Mouse (Mus musculus) liver, embryonic 14.5 days (tissue): Measurements from ENCODE around the gene Sox8. TPM values are rescaled to one million over a fixed set of nuclear protein-coding genes. Genes with fewer than 3 reads are reported as not detected.

Source experiments
- ATAC-seq: fragments of 200-750 bp; cut with Nextera tagmentation; 2 replicates; pipeline ENCODE4 v1.8.0; 2017; ENCODE audit warnings: moderate number of reproducible peaks, mild to moderate bottlenecking, moderate library complexity; ENCODE audit not compliant: insufficient read depth
- DNase-seq, 3 experiments: peaks; one replicate each; pipeline ENCODE4 v3.0.0-alpha.2; 2012 to 2013; ENCODE audit warnings: low read depth in 3 of 3, low spot score in 3 of 3
- H3K27ac ChIP-seq: fragments of 300-500 bp; sonication (generic); 2 replicates; pipeline ENCODE4 v1.5.1; 2014; ENCODE audit warnings: moderate library complexity, mild to moderate bottlenecking, control low read depth, inconsistent platforms
- H3K27me3 ChIP-seq: fragments of 300-500 bp; sonication (generic); 2 replicates; pipeline ENCODE4 v1.6.1; 2014; ENCODE audit warnings: mild to moderate bottlenecking, low read length, moderate library complexity; ENCODE audit not compliant: control insufficient read depth, insufficient read depth
- H3K36me3 ChIP-seq: fragments of 300-500 bp; sonication (generic); replicated peaks from 2 replicates; pipeline ENCODE4 v1.6.1; 2014; ENCODE audit warnings: low read depth; ENCODE audit not compliant: control insufficient read depth, insufficient read depth
- H3K4me1 ChIP-seq, 2 experiments: fragments of 200-500 bp in 1 of 2; fragments of 300-500 bp in 1 of 2; sonication (generic) in 1 of 2; replicated peaks; 2 replicates each; pipeline ENCODE4 v1.6.1; 2012 to 2014; ENCODE audit warnings: antibody characterized with exemption in 1 of 2, inconsistent platforms in 1 of 2, low read length in 1 of 2; ENCODE audit not compliant: control insufficient read depth in 2 of 2, insufficient read depth in 2 of 2
- H3K4me2 ChIP-seq: fragments of 300-500 bp; sonication (generic); 2 replicates; pipeline ENCODE4 v1.6.1; 2014; ENCODE audit warnings: low read depth, mild to moderate bottlenecking, control low read depth, moderate library complexity
- H3K4me3 ChIP-seq, 2 experiments: fragments of 200-500 bp in 1 of 2; fragments of 300-500 bp in 1 of 2; sonication (generic) in 1 of 2; 2 replicates each; pipeline ENCODE4 v1.5.1; 2012 to 2014; ENCODE audit warnings: low read depth in 2 of 2, low read length in 2 of 2, mild to moderate bottlenecking in 2 of 2, control low read depth in 1 of 2, inconsistent platforms in 1 of 2, moderate library complexity in 1 of 2; ENCODE audit not compliant: insufficient read depth in 1 of 2
- H3K9ac ChIP-seq: fragments of 300-500 bp; sonication (generic); replicated peaks from 2 replicates; pipeline ENCODE4 v1.6.1; 2014; ENCODE audit warnings: mild to moderate bottlenecking, control low read depth, moderate library complexity
- H3K9me3 ChIP-seq: fragments of 300-500 bp; sonication (generic); 2 replicates; pipeline ENCODE4 v1.6.1; 2016; ENCODE audit warnings: low read length, mixed read lengths; ENCODE audit not compliant: control insufficient read depth
- CTCF ChIP-seq: IDR thresholded peaks from 2 replicates; pipeline ENCODE4 v1.5.1; 2016; ENCODE audit warnings: antibody characterized with exemption, low read depth, control low read depth
- EP300 ChIP-seq: IDR thresholded peaks from 2 replicates; pipeline ENCODE4 v1.6.1; 2016; ENCODE audit warnings: antibody characterized with exemption, low read depth
- WGBS: fragments of 180-500 bp; shearing (Covaris S2); extraction: QIAGEN DNeasy Blood & Tissue Kit; methylation state at CpG from one replicate; pipeline ENCODE4 v1.1.7; 2014; ENCODE audit not compliant: insufficient replicate concordance; 5-methylcytosine and 5-hydroxymethylcytosine counted together
- polyA plus RNA-seq, 2 experiments: library from polyadenylated mRNA; depleted of rRNA in 1 of 2; stranded (reverse) in 1 of 2; unstranded in 1 of 2; fragments of >200 nt; fragmentation: Nextera tagmentation in 1 of 2; extraction: Ambion mirVana in 1 of 2; gene quantifications; 2 replicates each; pipeline versions ENCODE4 v1.2.1 to v1.2.3; 2012 to 2014

Gene Sox8
- polyA plus RNA-seq, 2 experiments = 0.11 TPM; not detected in 1

GRCm38 (mm10) chr17:25520492-25520891 is 50.0 kb downstream of the Sox8 start:
- no peak overlapping the region for H3K4me3 ChIP-seq
- H3K4me1 ChIP-seq = no peaks in the 10 kb centered on the region
- no peak overlapping the region for H3K27ac ChIP-seq
- no peak overlapping the region for H3K4me2 ChIP-seq
- H3K9ac ChIP-seq = no peak overlapping the region
- H3K27me3 ChIP-seq = no peaks in the 10 kb centered on the region
- H3K36me3 ChIP-seq = no peaks in the 10 kb centered on the region
- ATAC-seq = no peak
- TF ChIP-seq CTCF (no peak), EP300 (no peak)
- no peak for DNase-seq
- 33% methylated on average over 9 of the region's 9 CpGs for WGBS
- no peaks in the 10 kb centered on the region for H3K9me3 ChIP-seq

GRCm38 (mm10) chr17:25519511-25519910 is 51.0 kb downstream of the Sox8 start:
- no peak for ATAC-seq
- TF ChIP-seq EP300 (no peak), CTCF (no peak)

GRCm38 (mm10) chr17:25518144-25518543 is 52.3 kb downstream of the Sox8 start:
- Histone ChIP-seq H3K9ac (no peak overlapping the region), H3K9me3 (no peaks in the 10 kb centered on the region), H3K4me1 (no peaks in the 10 kb centered on the region), H3K4me3 (no peak overlapping the region), H3K27ac (no peak overlapping the region), H3K27me3 (no peaks in the 10 kb centered on the region), H3K36me3 (no peaks in the 10 kb centered on the region), H3K4me2 (no peak overlapping the region)
- ATAC-seq = no peak
- TF ChIP-seq EP300 (no peak), CTCF (no peak)
- no peak for DNase-seq
- 78% methylated on average over 17 of the region's 17 CpGs for WGBS

More at GRCm38 (mm10) chr17:25519511-25519910, 51.0 kb downstream of the Sox8 start:
- H3K4me2 ChIP-seq = no peak overlapping the region
- no peak overlapping the region for H3K9ac ChIP-seq
- H3K27ac ChIP-seq = no peak overlapping the region
- H3K9me3 ChIP-seq = no peaks in the 10 kb centered on the region
- H3K36me3 ChIP-seq = no peaks in the 10 kb centered on the region
- no peak overlapping the region for H3K4me3 ChIP-seq
- WGBS = 62% methylated on average over 5 of the region's 5 CpGs
- no peaks in the 10 kb centered on the region for H3K4me1 ChIP-seq
- DNase-seq = no peak
- no peaks in the 10 kb centered on the region for H3K27me3 ChIP-seq

GRCm38 (mm10) chr17:25516315-25516714 is 54.2 kb downstream of the Sox8 start:
- TF ChIP-seq CTCF (no peak), EP300 (no peak)
- H3K9me3 ChIP-seq = no peaks in the 10 kb centered on the region
- no peaks in the 10 kb centered on the region for H3K4me1 ChIP-seq
- ATAC-seq = no peak
- no peak for DNase-seq
- H3K27ac ChIP-seq = no peak overlapping the region
- WGBS = 14% methylated on average over 5 of the region's 5 CpGs
- no peak overlapping the region for H3K9ac ChIP-seq
- H3K4me3 ChIP-seq = no peak overlapping the region
- H3K36me3 ChIP-seq = no peaks in the 10 kb centered on the region
- H3K27me3 ChIP-seq = no peaks in the 10 kb centered on the region
- H3K4me2 ChIP-seq = no peak overlapping the region

Other genes starting within 250 kb of the Sox8 start
- gene Tpsab1, start 225.1 kb downstream of the Sox8 start, polyA plus RNA-seq (2012; rRNA removed) = not detected in 2 replicates
- not detected in 2 replicates for gene Tpsab1, start 225.1 kb downstream of the Sox8 start, polyA plus RNA-seq (2014; fragmentation: Nextera tagmentation; extraction: Ambion mirVana)
- 0.11 and 0.12 TPM in 2 replicates for gene Tpsb2, start 204.4 kb downstream of the Sox8 start, polyA plus RNA-seq (2012; rRNA removed)
- gene Tpsb2, start 204.4 kb downstream of the Sox8 start, polyA plus RNA-seq (2014; fragmentation: Nextera tagmentation; extraction: Ambion mirVana) = 0.44 TPM in 1 of 2 replicates, not detected in the other
- 0.51 and 0.93 TPM in 2 replicates for gene Tpsg1, start 201.4 kb downstream of the Sox8 start, polyA plus RNA-seq (2012; rRNA removed)
- gene Tpsg1, start 201.4 kb downstream of the Sox8 start, polyA plus RNA-seq (2014; fragmentation: Nextera tagmentation; extraction: Ambion mirVana) = 0.49 and 0.53 TPM in 2 replicates
- gene Cacna1h, start 136.9 kb downstream of the Sox8 start, polyA plus RNA-seq (2012; rRNA removed) = 1.2 and 1.3 TPM in 2 replicates
- gene Cacna1h, start 136.9 kb downstream of the Sox8 start, polyA plus RNA-seq (2014; fragmentation: Nextera tagmentation; extraction: Ambion mirVana) = 0.13 and 0.50 TPM in 2 replicates
- gene Tekt4, start 116.1 kb downstream of the Sox8 start, polyA plus RNA-seq (2012; rRNA removed) = 0.07 TPM in 1 of 2 replicates, not detected in the other
- 0.13 TPM in 1 of 2 replicates, not detected in the other for gene Tekt4, start 116.1 kb downstream of the Sox8 start, polyA plus RNA-seq (2014; fragmentation: Nextera tagmentation; extraction: Ambion mirVana)
- gene Sstr5, start 73.4 kb downstream of the Sox8 start, polyA plus RNA-seq (2012; rRNA removed) = 0.01 TPM in 1 of 2 replicates, not detected in the other
- not detected in 2 replicates for gene Sstr5, start 73.4 kb downstream of the Sox8 start, polyA plus RNA-seq (2014; fragmentation: Nextera tagmentation; extraction: Ambion mirVana)
- 3.4 and 4.0 TPM in 2 replicates for gene Lmf1, start 8.4 kb upstream of the Sox8 start, polyA plus RNA-seq (2012; rRNA removed)
- gene Lmf1, start 8.4 kb upstream of the Sox8 start, polyA plus RNA-seq (2014; fragmentation: Nextera tagmentation; extraction: Ambion mirVana) = 7.9 and 9.3 TPM in 2 replicates
- 0.60 TPM in 1 of 2 replicates, not detected in the other for gene Gng13, start 146.5 kb upstream of the Sox8 start, polyA plus RNA-seq (2012; rRNA removed)
- gene Gng13, start 146.5 kb upstream of the Sox8 start, polyA plus RNA-seq (2014; fragmentation: Nextera tagmentation; extraction: Ambion mirVana) = not detected in 2 replicates
- gene Chtf18, start 156.7 kb upstream of the Sox8 start, polyA plus RNA-seq (2012; rRNA removed) = 14.4 and 19.6 TPM in 2 replicates
- gene Chtf18, start 156.7 kb upstream of the Sox8 start, polyA plus RNA-seq (2014; fragmentation: Nextera tagmentation; extraction: Ambion mirVana) = 12.4 and 15.5 TPM in 2 replicates
- 9.5 and 11.1 TPM in 2 replicates for gene Rpusd1, start 157.0 kb upstream of the Sox8 start, polyA plus RNA-seq (2012; rRNA removed)
- 5.9 and 6.1 TPM in 2 replicates for gene Rpusd1, start 157.0 kb upstream of the Sox8 start, polyA plus RNA-seq (2014; fragmentation: Nextera tagmentation; extraction: Ambion mirVana)
- not detected in 2 replicates for gene Mslnl, start 165.4 kb upstream of the Sox8 start, polyA plus RNA-seq (2012; rRNA removed)
- gene Mslnl, start 165.4 kb upstream of the Sox8 start, polyA plus RNA-seq (2014; fragmentation: Nextera tagmentation; extraction: Ambion mirVana) = not detected in 2 replicates
- 0.66 and 0.69 TPM in 2 replicates for gene Msln, start 183.7 kb upstream of the Sox8 start, polyA plus RNA-seq (2012; rRNA removed)
- 0.91 and 1.0 TPM in 2 replicates for gene Msln, start 183.7 kb upstream of the Sox8 start, polyA plus RNA-seq (2014; fragmentation: Nextera tagmentation; extraction: Ambion mirVana)
- 7.5 and 10.2 TPM in 2 replicates for gene Narfl, start 203.1 kb upstream of the Sox8 start, polyA plus RNA-seq (2012; rRNA removed)
- 12.9 and 14.0 TPM in 2 replicates for gene Narfl, start 203.1 kb upstream of the Sox8 start, polyA plus RNA-seq (2014; fragmentation: Nextera tagmentation; extraction: Ambion mirVana)
- 6.1 and 7.6 TPM in 2 replicates for gene Haghl, start 215.0 kb upstream of the Sox8 start, polyA plus RNA-seq (2012; rRNA removed)
- gene Haghl, start 215.0 kb upstream of the Sox8 start, polyA plus RNA-seq (2014; fragmentation: Nextera tagmentation; extraction: Ambion mirVana) = 5.8 and 6.1 TPM in 2 replicates
- 0.02 and 0.03 TPM in 2 replicates for gene Ccdc78, start 215.9 kb upstream of the Sox8 start, polyA plus RNA-seq (2012; rRNA removed)
- gene Ccdc78, start 215.9 kb upstream of the Sox8 start, polyA plus RNA-seq (2014; fragmentation: Nextera tagmentation; extraction: Ambion mirVana) = not detected in 2 replicates
- 37.7 and 46.6 TPM in 2 replicates for gene Fam173a, start 222.2 kb upstream of the Sox8 start, polyA plus RNA-seq (2012; rRNA removed)
- 57.2 and 57.7 TPM in 2 replicates for gene Fam173a, start 222.2 kb upstream of the Sox8 start, polyA plus RNA-seq (2014; fragmentation: Nextera tagmentation; extraction: Ambion mirVana)
- not detected in 2 replicates for gene AC134908.4, start 225.0 kb upstream of the Sox8 start, polyA plus RNA-seq (2012; rRNA removed)
- gene AC134908.4, start 225.0 kb upstream of the Sox8 start, polyA plus RNA-seq (2014; fragmentation: Nextera tagmentation; extraction: Ambion mirVana) = not detected in 2 replicates
- 20.3 and 27.3 TPM in 2 replicates for gene Metrn, start 226.4 kb upstream of the Sox8 start, polyA plus RNA-seq (2012; rRNA removed)
- 4.1 TPM in 2 replicates for gene Metrn, start 226.4 kb upstream of the Sox8 start, polyA plus RNA-seq (2014; fragmentation: Nextera tagmentation; extraction: Ambion mirVana)
- gene Fbxl16, start 238.4 kb upstream of the Sox8 start, polyA plus RNA-seq (2012; rRNA removed) = 0.04 and 0.22 TPM in 2 replicates
- not detected in 2 replicates for gene Fbxl16, start 238.4 kb upstream of the Sox8 start, polyA plus RNA-seq (2014; fragmentation: Nextera tagmentation; extraction: Ambion mirVana)